In genomic region chr2:119745281-119745680, GRCm38 (mm10) we compare ENCODE assay signal across 9 mouse cellular contexts. TPM values are rescaled to one million over a fixed set of nuclear protein-coding genes. Genes with fewer than 3 reads are reported as not detected.
A peak's percentile ranks its signal among the peaks of the same experiment; 100 is the strongest.
DNase-seq lines count a peak whose midpoint lies in the region; ATAC-seq and TF ChIP-seq lines count a peak whose summit lies in the region.
"Had no signal": no experiment of that assay in that cellular context is flagged by ENCODE, and none has a peak within 500 bp of the region (broad histone marks: within the 10 kb centered on the region; RNA-seq: fewer than 3 reads in every experiment).

No protein-coding gene starts in this region.

- H3K4me3 ChIP-seq in limb, embryonic 11.5 days (ENCODE audit: low read depth, low read length): no peak overlapping the region
- no peak overlapping the region for H3K4me3 ChIP-seq in limb, embryonic 10.5 days
- H3K4me3 ChIP-seq in heart, postnatal 0 days (ENCODE audit: low read depth, low read length): no peak overlapping the region

- DNase-seq in adrenal gland, postnatal 14 days: peak; percentile 54
- no peak for DNase-seq in adrenal gland, adult 8-10 months
- DNase-seq in limb, embryonic 11.5 days (ENCODE audit: low spot score): peak; percentile 23
- no peak for DNase-seq in limb, embryonic 10.5 days (ENCODE audit: low spot score)
- no peak for DNase-seq in heart, postnatal 0 days (ENCODE audit: low spot score)
- peak; percentile 33 for DNase-seq in naive thymus-derived CD4-positive, alpha-beta T cell, adult 2 months (ENCODE audit: low read depth)
- no peak for DNase-seq in spleen, postnatal 4 days (ENCODE audit: low spot score in 2 of 2)
- DNase-seq in spleen, postnatal 10 days (ENCODE audit: low spot score in 2 of 2): no peak

- no peak overlapping the region for H3K4me2 ChIP-seq in limb, embryonic 11.5 days (ENCODE audit: low read depth, severe bottlenecking)
- no peak overlapping the region for H3K4me2 ChIP-seq in heart, postnatal 0 days (ENCODE audit: low read depth, low read length)

- TF ChIP-seq EP300 in heart, postnatal 0 days (IDR thresholded peaks at IDR 0.05; ENCODE audit: low read depth): no peak

- no peak overlapping the region for H3K9ac ChIP-seq in limb, embryonic 11.5 days (ENCODE audit: low read length)
- no peak overlapping the region for H3K9ac ChIP-seq in heart, postnatal 0 days (replicated peaks; ENCODE audit: low read depth, low read length)

- no peaks in the 10 kb centered on the region for H3K36me3 ChIP-seq in limb, embryonic 11.5 days (ENCODE audit: control insufficient read depth, insufficient read depth, low read length)
- H3K36me3 ChIP-seq in limb, embryonic 10.5 days: no peaks in the 10 kb centered on the region
- no peaks in the 10 kb centered on the region for H3K36me3 ChIP-seq in heart, postnatal 0 days (replicated peaks; ENCODE audit: control insufficient read depth, insufficient read depth, low read length)

- peak; percentile 66 for TF ChIP-seq CTCF in heart, postnatal 0 days (IDR thresholded peaks at IDR 0.05; ENCODE audit: low read depth)

- 7% methylated on average over 1 of the region's 1 CpGs for WGBS in limb, embryonic 11.5 days
- 4% methylated on average over 1 of the region's 1 CpGs for WGBS in limb, embryonic 10.5 days
- 11% methylated on average over 1 of the region's 1 CpGs for WGBS in heart, postnatal 0 days

- no peak overlapping the region for H3K27ac ChIP-seq in limb, embryonic 11.5 days (replicated peaks; ENCODE audit: low read depth, low read length)
- no peak overlapping the region for H3K27ac ChIP-seq in limb, embryonic 10.5 days
- H3K27ac ChIP-seq in heart, postnatal 0 days (ENCODE audit: low read depth): no peak overlapping the region

- no peaks in the 10 kb centered on the region for H3K9me3 ChIP-seq in limb, embryonic 11.5 days (ENCODE audit: control insufficient read depth, low read length)
- H3K9me3 ChIP-seq in limb, embryonic 10.5 days (replicated peaks): no peaks in the 10 kb centered on the region
- no peaks in the 10 kb centered on the region for H3K9me3 ChIP-seq in heart, postnatal 0 days (replicated peaks; ENCODE audit: control insufficient read depth, low read length)

- ATAC-seq in limb, embryonic 11.5 days (ENCODE audit: insufficient number of reproducible peaks, low FRiP score, low TSS enrichment, low read depth): no peak
- ATAC-seq in heart, postnatal 0 days (ENCODE audit: insufficient read depth, low read depth): no peak

- H3K4me1 ChIP-seq in limb, embryonic 11.5 days (ENCODE audit: control insufficient read depth, insufficient read depth, low read length): peaks cover 14% of the 10 kb centered on the region
- peaks cover 43% of the 10 kb centered on the region for H3K4me1 ChIP-seq in limb, embryonic 10.5 days
- peaks cover 29% of the 10 kb centered on the region; the same call in 1 of the 2 replicates for H3K4me1 ChIP-seq in heart, postnatal 0 days (ENCODE audit: control insufficient read depth, insufficient read depth)

- H3K27me3 ChIP-seq in limb, embryonic 11.5 days (ENCODE audit: control insufficient read depth, insufficient read depth, low read length): peaks cover 42% of the 10 kb centered on the region
- peaks cover 88% of the 10 kb centered on the region for H3K27me3 ChIP-seq in limb, embryonic 10.5 days (ENCODE audit: low read depth, poor library complexity, severe bottlenecking)
- peaks cover 34% of the 10 kb centered on the region for H3K27me3 ChIP-seq in heart, postnatal 0 days (ENCODE audit: control insufficient read depth, insufficient read depth, low read length)

RNA-seq across cellular contexts. Expression of gene Itpka, which starts 3.1 kb away (rescaled TPM):
- 10.2 and 11.2 TPM in 2 replicates for total RNA-seq in adrenal gland, postnatal 14 days (2021)
- 1 to 10 TPM; 1.5 to 2.0 (median 1.8) TPM for total RNA-seq in adrenal gland, adult 8-10 months (2022)
- 0.64 and 0.81 TPM in 2 replicates for polyA plus RNA-seq in limb, embryonic 11.5 days (2014; fragmentation: Nextera tagmentation; extraction: Ambion mirVana)
- 0.55 and 0.65 TPM in 2 replicates for polyA plus RNA-seq in limb, embryonic 10.5 days (2016; fragmentation: Nextera tagmentation; extraction: Ambion mirVana)
- total RNA-seq in heart, postnatal 0 days (2014; rRNA removed; ENCODE audit: low replicate concordance): 0.50 and 6.6 TPM in 2 replicates
- 1.00 and 1.4 TPM in 2 replicates for polyA plus RNA-seq in heart, postnatal 0 days (2015; fragmentation: Nextera tagmentation; extraction: Ambion mirVana)

RNA-seq across cellular contexts. Expression of gene Ltk, which starts 14.9 kb away (rescaled TPM):
- 0.86 and 1.1 TPM in 2 replicates for total RNA-seq in adrenal gland, postnatal 14 days (2021)
- total RNA-seq in adrenal gland, adult 8-10 months (2022): 1 to 10 TPM in 3 of 4 experiments, under 1 TPM in 1; 0.78 to 2.3 (median 1.6) TPM
- not detected in 2 replicates for polyA plus RNA-seq in limb, embryonic 11.5 days (2014; fragmentation: Nextera tagmentation; extraction: Ambion mirVana)
- not detected in 2 replicates for polyA plus RNA-seq in limb, embryonic 10.5 days (2016; fragmentation: Nextera tagmentation; extraction: Ambion mirVana)
- not detected in 2 replicates for total RNA-seq in heart, postnatal 0 days (2014; rRNA removed; ENCODE audit: low replicate concordance)
- polyA plus RNA-seq in heart, postnatal 0 days (2015; fragmentation: Nextera tagmentation; extraction: Ambion mirVana): 0.05 and 0.07 TPM in 2 replicates
- total RNA-seq: hematopoietic stem cell, adult 5-6 weeks had no signal

RNA-seq across cellular contexts. Expression of gene Rpap1, which starts 42.1 kb away (rescaled TPM):
- 14.8 and 18.9 TPM in 2 replicates for total RNA-seq in adrenal gland, postnatal 14 days (2021)
- total RNA-seq in adrenal gland, adult 8-10 months (2022): 10 to 100 TPM; 18.2 to 30.2 (median 22.7) TPM
- polyA plus RNA-seq in limb, embryonic 11.5 days (2014; fragmentation: Nextera tagmentation; extraction: Ambion mirVana): 26.3 and 30.7 TPM in 2 replicates
- 42.0 and 46.3 TPM in 2 replicates for polyA plus RNA-seq in limb, embryonic 10.5 days (2016; fragmentation: Nextera tagmentation; extraction: Ambion mirVana)
- 13.9 and 20.5 TPM in 2 replicates for total RNA-seq in heart, postnatal 0 days (2014; rRNA removed; ENCODE audit: low replicate concordance)
- 9.0 and 10.2 TPM in 2 replicates for polyA plus RNA-seq in heart, postnatal 0 days (2015; fragmentation: Nextera tagmentation; extraction: Ambion mirVana)

RNA-seq across cellular contexts. Expression of gene Tyro3, which starts 52.3 kb away (rescaled TPM):
- total RNA-seq in adrenal gland, postnatal 14 days (2021): 6.0 and 7.7 TPM in 2 replicates
- 1 to 10 TPM; 3.9 to 5.2 (median 4.4) TPM for total RNA-seq in adrenal gland, adult 8-10 months (2022)
- polyA plus RNA-seq in limb, embryonic 11.5 days (2014; fragmentation: Nextera tagmentation; extraction: Ambion mirVana): 27.0 and 30.1 TPM in 2 replicates
- 22.7 and 30.0 TPM in 2 replicates for polyA plus RNA-seq in limb, embryonic 10.5 days (2016; fragmentation: Nextera tagmentation; extraction: Ambion mirVana)
- total RNA-seq in heart, postnatal 0 days (2014; rRNA removed; ENCODE audit: low replicate concordance): 8.5 and 19.0 TPM in 2 replicates
- 3.1 and 3.5 TPM in 2 replicates for polyA plus RNA-seq in heart, postnatal 0 days (2015; fragmentation: Nextera tagmentation; extraction: Ambion mirVana)

Comparison
In these comparisons a context has a peak if more than half of its experiments do, and no peak if none do; other contexts are left out.
1. DNase-seq: peak in adrenal gland, postnatal 14 days (single experiment), limb, embryonic 11.5 days (single experiment) and naive thymus-derived CD4-positive, alpha-beta T cell, adult 2 months (single experiment); none in adrenal gland, adult 8-10 months (single experiment), limb, embryonic 10.5 days (single experiment), heart, postnatal 0 days (single experiment), spleen, postnatal 4 days (0 of 2) and spleen, postnatal 10 days (0 of 2).